Mouse (Mus musculus): Measurements from ENCODE around the gene Arsa.

Arsa gene

GRCm38 (mm10) chr15:89494970-89495369, 17.7 kb upstream of the Arsa start:
- no peak for DNase-seq (ENCODE audit: low spot score in 2 of 2)

- no peak for DNase-seq (ENCODE audit: low spot score in 2 of 2)
These were observed 11.4 kb upstream of the Arsa start for GRCm38 (mm10) chr15:89488611-89489117.

- DNase-seq (ENCODE audit: low spot score in 2 of 2) = no peak
These were observed 11.0 kb upstream of the Arsa start for GRCm38 (mm10) chr15:89488182-89488581.

- peak; percentile 90 to 94 for DNase-seq (ENCODE audit: low spot score in 2 of 2)
These were observed 3.4 kb upstream of the Arsa start for GRCm38 (mm10) chr15:89480584-89480983.

GRCm38 (mm10) chr15:89478622-89479021, 1.4 kb upstream of the Arsa start:
- no peak for DNase-seq (ENCODE audit: low spot score in 2 of 2)

- no peak for DNase-seq (ENCODE audit: low spot score in 2 of 2)
These were observed 581 bp upstream of the Arsa start for GRCm38 (mm10) chr15:89477806-89478205.

GRCm38 (mm10) chr15:89476475-89476815, 780 bp downstream of the Arsa start:
- DNase-seq (ENCODE audit: low spot score in 2 of 2) = no peak

GRCm38 (mm10) chr15:89475611-89476474, 1.4 kb downstream of the Arsa start:
- peak; percentile 96 to 97 for DNase-seq (ENCODE audit: low spot score in 2 of 2)

GRCm38 (mm10) chr15:89475293-89475600, 2.0 kb downstream of the Arsa start:
- peak in 1 of 2 experiments; percentile 24 for DNase-seq (ENCODE audit: low spot score in 2 of 2)

GRCm38 (mm10) chr15:89474596-89475292, 2.5 kb downstream of the Arsa start:
- no peak for DNase-seq (ENCODE audit: low spot score in 2 of 2)

- no peak for DNase-seq (ENCODE audit: low spot score in 2 of 2)
These were observed 3.3 kb downstream of the Arsa start for GRCm38 (mm10) chr15:89473921-89474320.

- DNase-seq (ENCODE audit: low spot score in 2 of 2) = no peak
These were observed 3.9 kb downstream of the Arsa start for GRCm38 (mm10) chr15:89473370-89473769.

- DNase-seq (ENCODE audit: low spot score in 2 of 2) = no peak
These were observed 5.7 kb downstream of the Arsa start for GRCm38 (mm10) chr15:89471476-89471875.

GRCm38 (mm10) chr15:89468577-89468976, 8.6 kb downstream of the Arsa start:
- no peak for DNase-seq (ENCODE audit: low spot score in 2 of 2)

- DNase-seq (ENCODE audit: low spot score in 2 of 2) = no peak
These were observed 12.2 kb downstream of the Arsa start for GRCm38 (mm10) chr15:89465052-89465451.

- DNase-seq (ENCODE audit: low spot score in 2 of 2) = no peak
These were observed 13.6 kb downstream of the Arsa start for GRCm38 (mm10) chr15:89463334-89464235.

- no peak for DNase-seq (ENCODE audit: low spot score in 2 of 2)
These were observed 15.0 kb downstream of the Arsa start for GRCm38 (mm10) chr15:89462176-89462575.

GRCm38 (mm10) chr15:89461321-89461720, 15.9 kb downstream of the Arsa start:
- no peak for DNase-seq (ENCODE audit: low spot score in 2 of 2)

- DNase-seq (ENCODE audit: low spot score in 2 of 2) = no peak
These were observed 16.9 kb downstream of the Arsa start for GRCm38 (mm10) chr15:89460298-89460697.

- no peak for DNase-seq (ENCODE audit: low spot score in 2 of 2)
These were observed 17.4 kb downstream of the Arsa start for GRCm38 (mm10) chr15:89459821-89460220.

- no peak for DNase-seq (ENCODE audit: low spot score in 2 of 2)
These were observed 18.3 kb downstream of the Arsa start for GRCm38 (mm10) chr15:89458942-89459341.

GRCm38 (mm10) chr15:89455642-89456041, 21.6 kb downstream of the Arsa start:
- no peak for DNase-seq (ENCODE audit: low spot score in 2 of 2)

Data from heart, adult 9 months (tissue).